Mouse (Mus musculus): Measurements from ENCODE around the gene Evi5. TPM values are rescaled to one million over a fixed set of nuclear protein-coding genes. Genes with fewer than 3 reads are reported as not detected.

The Evi5 gene
- polyA plus RNA-seq, 1 experiment, result 8.4 TPM

DNA sequence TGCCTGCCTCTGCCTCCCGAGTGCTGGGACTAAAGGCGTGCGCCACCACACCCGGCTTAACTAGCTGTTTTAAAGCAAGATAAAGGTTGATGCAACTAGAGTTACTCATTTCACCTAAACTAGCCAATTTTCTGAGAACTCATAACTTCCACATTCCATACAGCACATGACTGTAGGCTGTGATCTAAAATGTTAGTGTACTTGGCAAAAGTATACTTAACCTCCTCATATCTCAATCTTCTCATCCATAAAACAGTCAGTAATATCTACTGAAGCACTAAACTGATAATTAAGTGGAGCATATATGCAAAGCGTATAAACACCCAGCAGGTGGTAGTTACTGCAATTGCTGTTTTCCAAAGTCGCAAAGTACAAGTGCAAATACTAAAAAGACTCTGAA is 1.6 kb downstream of the Evi5 start:
- no peaks in the 10 kb centered on the region for H3K36me3 ChIP-seq (ENCODE audit: control insufficient read depth, insufficient read depth)
- H3K27me3 ChIP-seq (ENCODE audit: control insufficient read depth, insufficient read depth, insufficient read length), result no peaks in the 10 kb centered on the region
- H3K79me2 ChIP-seq (ENCODE audit: control insufficient read depth, insufficient read depth), result no peaks in the 10 kb centered on the region
- peak overlapping the region; percentile 66 for H3K4me2 ChIP-seq (ENCODE audit: low read depth)
- no peak overlapping the region for H3ac ChIP-seq (ENCODE audit: control insufficient read depth, insufficient read length)
- no peak overlapping the region for H3K4me3 ChIP-seq
- TF ChIP-seq POLR2AphosphoS2 (IDR thresholded peaks at IDR 0.05; ENCODE audit: insufficient read length, low read depth) (no peak), E2F4 (IDR thresholded peaks at IDR 0.05; ENCODE audit: insufficient read depth) (no peak), CEBPB (IDR thresholded peaks at IDR 0.05; ENCODE audit: insufficient read depth, poor library complexity, severe bottlenecking) (no peak), TCF12 (IDR thresholded peaks at IDR 0.05; ENCODE audit: insufficient read depth, poor library complexity, severe bottlenecking) (no peak)

DNA sequence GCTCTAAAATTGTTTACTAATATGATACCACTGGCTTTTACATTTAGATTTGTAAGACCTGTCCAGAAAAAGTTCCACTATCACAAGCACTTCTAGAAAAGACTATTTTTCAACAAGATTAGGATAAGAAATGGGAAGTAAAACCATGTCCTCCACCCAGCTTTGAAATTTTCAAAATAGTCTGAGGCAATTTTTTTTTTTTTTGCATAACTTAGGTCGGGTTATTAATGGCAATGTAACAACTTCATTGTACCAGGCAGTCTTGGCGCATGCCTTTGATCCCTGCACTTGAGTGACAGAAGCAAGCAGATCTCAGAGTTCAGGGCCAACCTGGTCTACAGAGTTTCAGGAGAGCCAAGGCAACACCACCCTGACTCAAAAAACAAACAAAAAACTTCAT is 5.2 kb downstream of the Evi5 start:
- H3K79me2 ChIP-seq (ENCODE audit: control insufficient read depth, insufficient read depth), result peaks cover 36% of the 10 kb centered on the region
- H3K4me2 ChIP-seq (ENCODE audit: low read depth), result peak overlapping the region; percentile 85
- no peaks in the 10 kb centered on the region for H3K27me3 ChIP-seq (ENCODE audit: control insufficient read depth, insufficient read depth, insufficient read length)
- peak overlapping the region; percentile 28 for H3K4me3 ChIP-seq
- TF ChIP-seq E2F4 (IDR thresholded peaks at IDR 0.05; ENCODE audit: insufficient read depth) (no peak), MYOD1 (IDR thresholded peaks at IDR 0.05; ENCODE audit: control insufficient read depth in 1 of 3, insufficient read length in 2 of 3, low read depth in 2 of 3) (no peak), USF1 (IDR thresholded peaks at IDR 0.05; ENCODE audit: low read depth) (no peak), CEBPB (IDR thresholded peaks at IDR 0.05; ENCODE audit: insufficient read depth, poor library complexity, severe bottlenecking) (no peak), SRF (IDR thresholded peaks at IDR 0.05; ENCODE audit: control insufficient read depth, insufficient read length, low read depth) (no peak), TCF12 (IDR thresholded peaks at IDR 0.05; ENCODE audit: insufficient read depth, poor library complexity, severe bottlenecking) (no peak), POLR2AphosphoS2 (IDR thresholded peaks at IDR 0.05; ENCODE audit: insufficient read length, low read depth) (no peak)
- H3K36me3 ChIP-seq (ENCODE audit: control insufficient read depth, insufficient read depth), result no peaks in the 10 kb centered on the region
- H3ac ChIP-seq (ENCODE audit: control insufficient read depth, insufficient read length), result no peak overlapping the region

DNA sequence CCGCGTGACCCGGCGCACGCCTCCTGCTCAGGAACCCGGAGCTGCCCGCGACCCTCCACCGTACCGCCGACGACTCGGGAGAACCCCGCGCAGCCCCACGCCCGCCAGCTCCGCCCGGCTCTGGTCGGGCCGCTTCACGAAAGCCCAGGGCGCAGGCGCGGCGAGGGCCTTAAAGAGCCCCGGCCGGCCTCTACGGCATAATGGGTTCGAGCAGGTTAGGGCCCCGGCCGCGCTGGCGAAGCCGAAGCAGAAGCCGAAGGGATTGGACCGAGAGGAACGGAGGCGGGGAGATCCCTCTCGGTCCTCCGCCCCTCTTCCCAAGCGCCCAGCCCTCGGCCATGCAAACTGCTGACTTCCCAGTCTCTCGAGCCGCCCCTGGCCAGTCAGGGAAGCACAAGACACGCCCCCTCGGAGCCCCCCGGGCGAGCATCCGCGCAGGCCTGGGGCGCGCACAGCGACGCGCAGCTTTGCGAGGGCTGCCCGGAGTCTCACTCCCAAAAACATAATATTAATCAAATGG is 5.9 kb downstream of the Evi5 start:
- Histone ChIP-seq H3ac (ENCODE audit: control insufficient read depth, insufficient read length) (peak overlapping the region; percentile 82), H3K4me2 (ENCODE audit: low read depth) (peak overlapping the region; percentile 85), H3K79me2 (ENCODE audit: control insufficient read depth, insufficient read depth) (peaks cover 43% of the 10 kb centered on the region), H3K36me3 (ENCODE audit: control insufficient read depth, insufficient read depth) (no peaks in the 10 kb centered on the region), H3K27me3 (ENCODE audit: control insufficient read depth, insufficient read depth, insufficient read length) (no peaks in the 10 kb centered on the region), H3K4me3 (peak overlapping the region; percentile 28)
- TF ChIP-seq TCF3 (IDR thresholded peaks at IDR 0.05; ENCODE audit: insufficient read length, low read depth) (no peak), TCF12 (IDR thresholded peaks at IDR 0.05; ENCODE audit: insufficient read depth, poor library complexity, severe bottlenecking) (no peak), SRF (IDR thresholded peaks at IDR 0.05; ENCODE audit: control insufficient read depth, insufficient read length, low read depth) (no peak), POLR2A (IDR thresholded peaks at IDR 0.05; ENCODE audit: insufficient read length, low read depth) (peak; percentile 61)

DNA sequence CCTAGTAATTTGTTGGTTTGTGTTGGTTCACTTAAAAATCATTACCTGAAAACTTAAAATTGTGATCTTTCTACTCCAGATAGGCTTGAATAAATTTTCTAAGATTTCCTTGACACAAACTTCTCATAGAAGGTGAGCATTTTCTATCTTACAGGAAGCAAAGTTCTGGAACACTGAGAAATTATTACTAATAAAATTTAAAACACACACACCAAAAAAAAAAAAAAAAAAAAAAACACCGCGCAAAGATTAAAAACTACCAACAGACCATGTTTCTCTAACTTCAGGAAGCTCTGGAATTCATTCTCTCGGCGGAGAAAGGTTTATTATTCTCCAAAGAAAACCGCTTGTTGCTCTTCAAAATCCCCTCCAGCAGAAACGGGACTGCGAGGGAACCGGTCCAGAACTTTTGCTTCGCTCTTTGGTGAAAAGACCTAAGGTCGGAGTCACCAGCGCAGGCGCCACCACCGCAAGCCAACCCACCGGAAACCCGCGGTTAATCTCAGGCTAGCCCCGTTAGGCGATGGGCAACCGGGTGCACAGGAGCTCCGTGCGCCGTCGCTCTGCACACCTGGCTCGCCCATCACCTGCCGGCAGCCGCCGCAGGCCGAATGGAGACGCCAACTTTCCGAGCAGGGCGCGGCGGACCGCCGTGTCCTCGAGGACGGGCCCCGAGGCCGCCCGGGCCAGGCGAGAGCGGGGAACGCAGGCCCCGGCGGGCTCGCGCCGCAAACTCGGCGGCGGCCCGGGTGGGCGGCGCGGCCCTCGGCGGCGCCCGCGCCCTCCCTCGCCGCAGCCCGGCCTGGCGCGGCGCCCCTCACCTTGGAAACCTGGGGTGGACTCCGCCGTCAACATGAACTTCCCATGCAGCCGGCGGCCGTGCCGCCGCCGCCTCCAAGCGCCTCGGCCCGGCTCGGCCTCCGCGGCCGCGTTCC is 6.7 kb downstream of the Evi5 start:
- H3K79me2 ChIP-seq (ENCODE audit: control insufficient read depth, insufficient read depth), result peaks cover 50% of the 10 kb centered on the region
- H3K27me3 ChIP-seq (ENCODE audit: control insufficient read depth, insufficient read depth, insufficient read length), result no peaks in the 10 kb centered on the region
- TF ChIP-seq REST (IDR thresholded peaks at IDR 0.05; ENCODE audit: insufficient read depth, insufficient read length), result no peak
- peak; percentile 73 for TF ChIP-seq POLR2A (IDR thresholded peaks at IDR 0.05; ENCODE audit: insufficient read length, low read depth)
- TF ChIP-seq MYOG (IDR thresholded peaks at IDR 0.05; ENCODE audit: control insufficient read depth in 1 of 3, insufficient read depth in 1 of 3, insufficient read length in 2 of 3, low read depth in 2 of 3), result peak in 1 of 3 experiments; percentile 49
- TF ChIP-seq TCF12 (IDR thresholded peaks at IDR 0.05; ENCODE audit: insufficient read depth, poor library complexity, severe bottlenecking), result no peak
- no peak for TF ChIP-seq USF1 (IDR thresholded peaks at IDR 0.05; ENCODE audit: low read depth)
- TF ChIP-seq CEBPB (IDR thresholded peaks at IDR 0.05; ENCODE audit: insufficient read depth, poor library complexity, severe bottlenecking), result no peak
- no peak for TF ChIP-seq SRF (IDR thresholded peaks at IDR 0.05; ENCODE audit: control insufficient read depth, insufficient read length, low read depth)
- TF ChIP-seq MAX (IDR thresholded peaks at IDR 0.05; ENCODE audit: low read depth), result no peak
- peak in 1 of 3 experiments; percentile 65 for TF ChIP-seq MYOD1 (IDR thresholded peaks at IDR 0.05; ENCODE audit: control insufficient read depth in 1 of 3, insufficient read length in 2 of 3, low read depth in 2 of 3)
- TF ChIP-seq POLR2AphosphoS2 (IDR thresholded peaks at IDR 0.05; ENCODE audit: insufficient read length, low read depth), result peak; percentile 61
- no peak for TF ChIP-seq TCF3 (IDR thresholded peaks at IDR 0.05; ENCODE audit: insufficient read length, low read depth)
- TF ChIP-seq E2F4 (IDR thresholded peaks at IDR 0.05; ENCODE audit: insufficient read depth), result no peak
- H3K4me3 ChIP-seq, result peak overlapping the region; percentile 28
- H3ac ChIP-seq (ENCODE audit: control insufficient read depth, insufficient read length), result peak overlapping the region; percentile 82
- peak overlapping the region; percentile 39 for H3K4me2 ChIP-seq (ENCODE audit: low read depth)
- H3K36me3 ChIP-seq (ENCODE audit: control insufficient read depth, insufficient read depth), result no peaks in the 10 kb centered on the region

Data from myocyte (in vitro differentiated cells).